Mouse (Mus musculus) megakaryocyte, adult 5-6 weeks (primary cell): ENCODE measurements around the gene Cyp2s1. TPM values are rescaled to one million over a fixed set of nuclear protein-coding genes. Genes with fewer than 3 reads are reported as not detected.

Experiments used
- ATAC-seq: 2 replicates; pipeline ENCODE4 v1.8.0; 2016; ENCODE audit warnings: mild to moderate bottlenecking, inconsistent platforms; ENCODE audit not compliant: poor library complexity, severe bottlenecking
- total RNA-seq, 2 experiments: library from RNA; stranded (forward) in 1 of 2; stranded (reverse) in 1 of 2; fragments of 153-499, 151-499 nt in 1 of 2; fragments of 221-1000, 200-1000 nt in 1 of 2; gene quantifications; 2 replicates each; pipeline versions ENCODE4 v1.2.3 to v1.2.4; 2015 to 2017

The Cyp2s1 gene
- total RNA-seq (2015) (0.21 TPM in 1 of 2 replicates, not detected in the other), total RNA-seq (2017) (not detected in 2 replicates)

DNA sequence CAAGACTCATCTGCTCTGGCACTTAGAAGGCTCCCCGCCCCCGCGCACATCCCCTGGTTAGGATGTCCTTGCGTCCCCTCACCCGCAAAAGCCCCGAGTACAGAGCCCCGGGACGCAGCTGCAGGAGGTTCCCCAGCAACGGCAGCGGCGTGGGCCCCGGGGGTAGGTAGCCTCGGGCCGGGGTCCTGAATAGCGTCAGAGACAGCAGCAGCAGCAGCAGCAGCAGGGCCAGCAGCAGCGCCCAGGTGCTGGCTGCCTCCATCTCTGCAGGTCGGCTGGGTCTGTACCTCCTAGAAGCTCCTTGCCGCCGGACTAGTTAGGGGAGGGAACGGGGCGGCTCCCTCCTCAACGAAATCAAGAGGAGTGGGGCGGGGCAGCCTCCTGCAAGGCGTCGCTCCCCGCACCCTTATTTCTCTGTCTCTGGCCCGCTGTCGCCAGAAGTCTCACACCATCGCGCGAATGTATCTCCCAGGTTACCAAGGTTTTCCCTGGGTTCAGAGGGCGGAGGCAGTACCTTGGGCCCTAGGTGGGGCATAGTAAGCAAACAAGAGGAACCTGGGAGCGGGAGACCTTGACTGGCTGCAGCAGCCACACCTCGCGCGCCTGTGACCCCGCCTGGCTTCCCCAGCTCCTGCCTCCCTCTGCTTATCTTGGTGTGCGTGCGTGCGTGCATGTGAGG lies at the start of gene Cyp2s1:
Gene Cyp2s1, minus strand, starts transcription at position 673 of the 679 bp plus-strand sequence.
- 0 out of 2 replicates have a peak, but pooled peaks have one; percentile 39 for ATAC-seq

DNA sequence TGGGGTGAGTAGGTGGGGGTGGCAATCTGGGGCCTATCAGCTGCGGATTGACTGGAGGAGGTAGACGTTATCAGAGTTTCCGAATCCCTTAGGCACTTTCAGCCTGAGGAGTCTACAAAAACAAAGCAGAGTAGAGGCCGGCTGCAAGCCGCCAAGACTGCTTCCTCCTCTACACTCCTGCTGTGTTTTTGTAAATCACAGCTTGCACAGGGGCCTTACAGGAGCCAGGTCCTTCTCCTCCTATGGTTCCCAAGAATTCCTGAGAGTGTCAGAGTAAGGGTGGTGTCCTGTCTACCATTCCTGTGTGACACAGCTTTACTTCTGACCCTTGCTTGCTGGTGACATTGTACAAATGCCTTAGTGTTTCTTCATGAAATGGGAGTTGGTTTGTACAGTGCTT lies 48.1 kb upstream of the Cyp2s1 start:
- no peak for ATAC-seq

DNA sequence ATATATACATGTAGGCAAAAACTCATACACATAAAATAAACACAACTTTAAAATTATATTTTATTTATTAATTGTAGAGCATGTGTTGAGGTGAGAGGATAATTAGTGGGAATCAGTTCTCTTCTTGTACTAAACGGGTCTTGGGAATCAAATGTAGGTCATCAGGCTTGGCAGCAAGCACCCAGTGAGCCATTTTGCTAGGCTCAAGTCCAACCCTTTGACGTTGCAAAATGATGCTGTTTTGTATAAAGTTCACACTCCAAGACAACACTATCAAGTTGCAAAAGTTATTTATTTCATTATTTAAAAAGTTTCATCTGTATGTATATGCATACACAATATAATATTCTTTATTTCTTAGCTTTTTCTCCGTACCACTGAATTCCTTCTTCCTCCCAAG lies 47.0 kb upstream of the Cyp2s1 start:
- no peak for ATAC-seq

DNA sequence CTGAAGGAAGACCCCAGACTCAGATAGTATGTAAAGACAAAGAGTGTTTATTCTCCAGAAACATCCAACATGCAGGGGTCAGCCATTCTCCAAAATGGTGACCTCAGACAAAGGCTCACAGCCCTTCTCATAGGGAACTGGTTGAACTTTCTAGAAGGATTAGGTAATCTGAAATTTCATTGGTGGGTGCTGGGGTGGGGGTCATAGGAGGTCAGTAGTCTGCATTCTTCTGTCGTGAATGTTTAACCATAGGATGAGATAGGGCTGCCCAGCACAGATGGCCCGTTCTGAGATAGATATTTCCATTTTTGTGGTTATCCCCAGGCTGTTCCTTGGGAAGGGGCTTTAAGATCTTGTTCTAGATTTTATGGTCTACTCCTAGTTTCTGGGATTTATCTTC lies 45.7 kb upstream of the Cyp2s1 start:
- ATAC-seq: no peak

DNA sequence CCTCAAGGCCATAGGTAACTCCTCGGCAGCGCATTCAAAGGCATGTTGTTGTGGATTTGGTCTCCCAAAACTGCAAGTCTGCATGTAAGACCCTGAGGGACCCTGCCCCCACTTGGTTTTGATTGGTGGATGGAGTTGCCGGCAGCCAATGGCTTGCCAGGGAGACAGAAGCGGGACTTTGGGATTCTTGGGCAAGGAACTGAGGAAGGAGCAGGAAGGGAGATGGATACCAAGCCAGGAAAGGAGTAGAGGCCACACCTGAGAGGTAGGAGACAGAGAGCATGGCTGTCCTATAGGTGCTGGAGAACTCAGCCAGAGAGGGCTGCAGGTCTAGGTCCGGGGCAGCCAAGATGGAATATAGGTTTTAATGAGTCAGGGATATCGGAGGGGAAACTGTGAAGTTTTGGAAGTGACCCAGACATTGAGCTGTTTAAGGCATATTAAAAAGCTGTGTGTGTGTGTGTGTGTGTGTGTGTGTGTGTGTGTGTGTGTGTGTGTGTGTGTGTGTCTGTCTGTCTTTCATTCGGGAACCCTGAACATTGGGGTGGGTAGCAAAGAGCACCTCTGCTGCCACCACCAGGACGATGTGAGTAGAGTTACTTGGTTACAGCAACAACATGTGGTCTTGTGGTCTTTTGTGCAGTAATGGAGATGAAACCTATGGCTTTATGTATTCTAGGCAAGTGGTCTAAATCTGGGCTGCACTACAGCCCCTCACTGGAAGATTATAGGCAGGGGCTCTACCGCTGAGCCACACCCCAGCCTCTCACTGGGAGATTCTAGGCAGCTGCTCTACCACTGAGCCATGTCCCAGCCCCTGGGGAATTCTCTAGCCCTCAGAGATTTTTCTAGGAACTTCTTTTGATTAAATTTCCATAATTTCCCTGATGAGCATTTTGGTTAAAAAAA lies 43.5 kb upstream of the Cyp2s1 start:
- no peak for ATAC-seq

DNA sequence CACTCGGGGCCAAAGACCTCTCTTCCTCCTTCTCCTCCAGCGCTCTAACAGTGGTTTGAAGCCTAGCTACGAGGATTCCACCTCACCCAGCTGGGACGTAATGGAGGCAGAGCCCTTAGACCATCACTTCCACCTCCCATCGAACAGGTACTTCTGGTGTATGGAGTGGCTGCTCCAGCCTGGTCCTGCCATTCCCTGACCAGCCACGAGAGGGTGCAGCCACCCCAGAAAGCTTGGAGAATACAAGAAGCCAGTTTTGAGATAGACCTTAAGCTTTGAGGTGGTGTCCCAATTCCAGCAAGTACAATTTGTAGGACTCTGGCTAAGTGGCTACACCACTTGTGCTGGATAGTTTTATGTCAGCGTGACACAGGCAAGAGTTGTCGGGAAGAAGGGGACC lies 38.4 kb upstream of the Cyp2s1 start:
- peak; percentile 71 for ATAC-seq

DNA sequence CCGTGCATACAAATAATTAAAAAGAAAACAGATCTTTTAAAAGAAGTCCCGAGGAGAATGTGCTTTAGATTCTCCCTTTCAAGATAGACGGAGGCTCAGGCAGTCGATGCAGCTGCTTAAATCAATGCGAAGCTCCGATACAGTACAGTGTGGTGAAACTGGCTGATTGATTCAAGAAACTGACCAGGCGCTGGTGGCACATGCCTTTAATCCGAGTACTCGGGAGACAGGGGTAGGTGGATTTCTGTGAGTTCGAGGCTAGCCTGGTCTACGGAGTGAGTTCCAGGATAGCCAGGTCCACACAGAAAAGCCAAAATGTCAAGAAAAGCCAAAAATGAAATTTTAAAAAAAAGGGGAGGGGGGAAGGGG lies 31.7 kb upstream of the Cyp2s1 start:
- ATAC-seq: no peak

DNA sequence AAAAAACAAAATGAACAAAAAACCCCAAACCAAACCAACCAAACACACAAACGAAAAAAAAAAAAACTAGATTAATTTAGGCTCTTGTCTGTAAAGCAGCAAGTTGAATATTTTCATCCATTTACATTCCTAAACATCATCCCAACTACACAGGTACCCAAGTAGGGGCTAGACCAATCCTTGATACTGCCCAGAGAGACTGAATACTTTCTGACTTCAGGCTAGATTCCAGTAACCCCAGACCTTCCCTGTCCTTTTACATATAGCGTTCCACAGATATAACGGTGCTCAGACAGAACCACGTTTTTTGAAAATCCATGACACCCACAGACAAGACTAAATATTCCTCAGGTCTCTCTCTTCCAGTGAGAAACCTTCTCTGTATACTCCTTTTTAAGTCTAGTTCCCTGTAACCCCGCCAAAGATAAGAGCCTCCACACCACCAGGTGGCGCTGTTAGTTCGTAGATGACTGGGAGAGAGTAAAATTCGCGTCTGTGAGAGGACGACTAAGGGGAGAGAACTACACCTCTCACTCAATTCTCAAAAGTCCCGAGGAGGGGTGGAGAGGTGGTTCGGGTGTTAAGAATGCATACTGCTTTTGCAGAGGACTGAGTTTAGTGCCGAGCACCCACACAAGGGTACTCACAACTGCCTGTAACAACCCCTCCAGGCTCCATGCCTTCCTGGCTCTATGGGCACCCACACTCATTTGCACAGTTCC lies 31.2 kb upstream of the Cyp2s1 start:
- peak; percentile 71 for ATAC-seq

DNA sequence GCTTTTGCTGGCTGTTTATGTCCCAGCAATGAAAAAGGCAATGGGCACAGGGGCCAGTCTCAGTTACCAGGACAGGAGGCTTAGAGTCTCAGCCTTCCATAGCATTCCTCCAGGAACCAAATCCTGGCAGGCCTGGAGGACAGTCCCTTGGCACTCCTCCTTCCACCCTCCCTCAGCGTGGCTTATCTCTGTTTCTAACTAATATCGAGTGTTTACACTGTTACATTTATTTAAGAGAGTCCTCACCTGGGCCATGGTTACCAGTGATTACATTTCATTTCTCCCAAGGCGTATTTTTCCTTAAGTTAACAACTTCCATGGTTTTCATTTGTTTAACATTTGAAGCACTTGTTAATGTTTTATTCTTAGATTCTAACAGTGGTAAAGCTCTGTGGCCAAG lies 28.2 kb upstream of the Cyp2s1 start:
- ATAC-seq: no peak

DNA sequence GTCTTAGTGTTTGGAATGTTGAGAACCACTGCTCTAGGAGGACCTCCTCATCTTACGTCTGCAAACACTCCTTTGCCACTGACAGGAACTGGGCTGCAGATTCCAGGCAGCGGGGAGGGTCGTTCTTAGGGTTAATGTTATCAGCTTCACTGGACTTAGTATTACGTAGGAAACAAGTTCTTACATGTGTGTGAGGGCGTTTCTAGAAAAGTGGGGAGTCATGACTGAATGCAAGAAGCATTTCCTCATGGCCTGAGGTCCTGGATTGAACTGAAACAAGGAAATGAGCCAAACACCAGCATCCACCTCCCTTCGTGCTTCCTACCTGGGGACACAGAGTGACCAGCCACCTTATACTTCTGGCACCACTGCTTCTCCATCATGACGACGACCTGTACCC lies 27.7 kb upstream of the Cyp2s1 start:
- ATAC-seq: no peak

DNA sequence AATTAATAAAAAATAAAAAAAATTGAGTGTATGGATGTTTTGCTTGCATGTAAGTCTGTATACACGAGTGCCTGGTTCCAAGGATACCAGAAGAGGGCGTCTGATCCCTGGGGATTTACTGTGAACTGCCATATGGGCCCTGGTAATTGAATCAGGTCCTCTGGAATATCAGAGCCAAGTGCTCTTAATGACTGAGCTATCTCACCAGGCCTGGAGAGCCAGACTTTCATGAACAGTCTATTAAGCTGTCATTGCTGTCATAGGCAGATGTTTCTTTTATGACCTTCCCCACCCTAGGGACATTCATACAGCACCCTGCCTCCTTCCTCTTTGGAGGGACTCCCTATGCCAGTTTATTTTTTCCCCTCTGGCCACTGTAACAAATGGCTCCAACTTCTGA lies 26.8 kb upstream of the Cyp2s1 start:
- ATAC-seq: no peak

DNA sequence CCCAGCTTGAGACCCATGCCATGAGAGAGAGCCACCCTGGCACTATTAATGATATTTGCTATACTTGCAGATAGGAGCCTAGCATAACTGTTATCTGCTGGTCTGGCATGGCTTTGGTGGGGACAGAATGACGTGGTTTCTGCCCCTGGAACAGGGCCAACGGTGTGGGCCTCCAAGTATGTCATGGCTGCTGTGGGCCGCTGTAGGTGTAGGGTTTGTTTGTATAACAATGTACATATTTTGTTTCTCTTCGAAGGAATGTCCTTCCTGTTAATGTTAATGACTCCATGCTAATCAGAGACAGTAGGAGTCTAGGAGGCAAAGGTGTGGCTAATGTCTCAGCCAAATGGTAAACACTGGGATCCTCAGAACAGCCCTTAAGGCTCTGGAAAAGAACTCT lies 24.2 kb upstream of the Cyp2s1 start:
- no peak for ATAC-seq

DNA sequence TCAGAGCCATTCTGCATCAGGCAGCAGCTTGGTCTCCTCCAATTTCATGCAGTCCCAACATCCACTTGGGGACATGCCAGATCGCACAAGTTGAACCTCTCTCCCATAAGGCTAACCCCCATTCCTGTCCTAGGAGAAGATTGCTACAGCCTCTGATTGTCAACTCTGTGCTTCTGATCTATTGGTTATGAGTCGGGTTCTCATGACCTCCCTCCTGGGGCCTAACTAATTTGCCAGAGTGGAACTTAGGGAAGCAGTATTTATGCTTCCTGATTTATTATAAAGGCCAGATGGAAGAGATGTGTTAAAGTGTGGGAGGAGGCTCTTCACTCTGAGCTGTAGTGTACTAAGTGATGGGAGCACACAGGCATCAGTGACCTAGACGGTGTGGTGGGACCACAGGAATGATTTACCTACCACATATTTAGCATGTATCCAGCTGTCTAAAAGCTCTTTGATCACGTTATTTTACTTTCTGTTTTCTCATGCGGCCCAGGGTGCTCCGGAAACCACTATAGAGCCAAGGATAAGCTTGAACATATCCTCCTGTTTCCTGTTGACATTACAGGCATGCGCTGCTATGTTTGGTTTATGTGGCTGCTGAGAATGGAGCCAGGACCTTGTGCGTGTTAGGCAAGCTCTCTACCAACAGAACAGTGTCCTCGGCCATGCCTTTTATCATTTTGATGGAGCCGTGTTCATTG lies 18.6 kb upstream of the Cyp2s1 start:
- 0 out of 2 replicates have a peak, but pooled peaks have one; percentile 21 for ATAC-seq

DNA sequence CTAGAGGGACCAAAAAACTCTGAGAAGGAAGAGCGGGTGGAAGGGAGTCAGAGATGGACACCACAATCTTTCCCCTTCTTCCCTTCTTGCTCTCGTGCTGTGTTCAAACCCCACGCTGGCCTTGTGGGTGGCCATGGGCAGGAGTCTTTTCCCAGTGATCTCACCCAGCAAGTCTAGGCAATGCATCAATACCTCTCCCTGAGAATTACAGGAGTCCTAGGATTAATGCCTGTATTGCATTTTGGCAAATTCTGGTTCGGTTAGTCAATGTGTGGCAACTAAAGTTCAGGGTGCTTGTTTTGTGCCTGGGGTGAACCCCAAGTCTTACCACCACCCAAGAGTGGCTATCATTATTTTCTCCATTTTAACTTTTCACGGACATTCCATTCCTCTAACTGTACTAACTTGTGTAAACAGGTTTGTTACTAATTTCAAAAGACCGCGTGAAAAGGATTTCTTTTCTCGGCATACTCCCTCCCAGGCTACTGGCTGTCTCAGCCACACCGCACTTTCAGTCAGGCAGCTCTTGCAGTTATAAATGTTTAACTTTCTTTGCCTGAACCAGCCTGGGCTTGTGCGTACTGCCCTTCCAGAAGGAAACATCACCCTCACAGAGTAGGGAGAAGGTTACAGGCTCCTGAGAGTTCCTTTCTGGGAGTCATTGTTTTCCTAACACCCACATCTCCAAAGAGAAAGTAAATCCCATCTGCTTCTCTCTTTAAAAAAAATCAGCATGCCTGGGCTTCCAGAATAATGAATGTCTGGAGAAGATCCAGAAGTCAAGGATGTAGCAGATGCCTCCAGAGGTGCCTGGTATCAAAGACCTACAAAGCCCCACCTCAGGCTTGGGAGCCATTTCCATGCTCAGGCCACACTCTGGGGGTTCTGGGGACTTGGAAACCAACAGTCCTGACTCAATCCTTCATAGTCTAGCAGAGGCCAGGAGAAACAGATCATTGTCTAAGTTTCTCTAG lies 15.1 kb upstream of the Cyp2s1 start:
- no peak for ATAC-seq

DNA sequence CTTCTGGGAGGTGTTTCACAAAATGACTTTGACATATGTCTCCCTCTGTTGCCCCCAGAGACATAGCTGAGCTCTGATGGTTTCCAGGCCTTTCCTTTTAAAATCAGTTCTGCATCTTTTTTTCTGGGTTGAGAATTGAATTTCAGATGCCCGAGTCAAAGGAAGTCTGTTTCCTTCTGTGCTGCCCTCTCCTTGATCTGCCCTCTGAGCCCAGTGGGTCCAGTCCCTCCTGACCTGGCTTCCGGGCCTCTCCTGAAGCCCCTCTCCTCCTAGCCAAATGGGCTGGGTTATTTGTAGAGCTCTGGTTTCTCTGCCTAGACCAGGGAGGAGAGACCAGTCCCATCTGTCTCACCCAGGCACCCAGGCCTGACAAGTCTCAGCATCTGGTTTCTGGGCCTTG lies 13.5 kb upstream of the Cyp2s1 start:
- ATAC-seq: no peak

DNA sequence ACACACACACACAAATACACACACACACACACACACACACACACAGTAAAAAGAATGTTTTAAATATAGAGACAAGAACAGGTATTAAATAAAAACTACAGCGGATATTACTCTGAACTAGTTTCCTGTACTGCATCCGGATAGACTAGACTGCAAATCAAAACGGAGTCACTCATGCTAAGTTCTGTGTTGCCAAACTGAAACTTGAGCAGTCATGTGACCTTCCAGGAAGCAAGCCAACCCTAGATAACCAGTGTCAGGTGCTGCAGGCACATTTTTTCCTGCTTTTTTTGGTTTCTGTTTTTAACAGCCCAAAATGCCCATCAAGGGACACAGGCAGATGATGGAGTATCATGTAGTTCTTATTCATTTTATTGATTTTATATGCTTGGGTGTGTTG lies 10.5 kb upstream of the Cyp2s1 start:
- peak; percentile 38; the same call in 1 of the 2 replicates for ATAC-seq

DNA sequence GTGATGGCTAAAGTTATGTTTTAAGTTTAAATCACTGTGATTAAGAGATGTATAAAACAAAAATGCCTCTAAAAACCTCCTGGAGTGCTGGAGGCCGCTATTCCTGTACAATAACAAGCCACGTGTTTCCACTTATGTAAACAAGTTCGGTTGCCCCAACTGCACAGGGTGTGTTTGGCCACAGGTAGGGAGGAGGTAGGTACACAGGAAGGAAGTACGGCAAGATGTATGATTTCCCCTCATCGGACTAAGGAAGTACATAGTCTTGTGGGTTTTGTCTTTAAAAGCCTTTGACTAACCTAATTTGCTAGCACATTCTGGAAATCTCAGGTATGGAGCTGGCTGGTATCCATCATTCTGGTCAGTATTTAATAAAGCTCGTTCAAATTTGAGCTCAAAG lies 9.3 kb upstream of the Cyp2s1 start:
- ATAC-seq: peak; percentile 64

DNA sequence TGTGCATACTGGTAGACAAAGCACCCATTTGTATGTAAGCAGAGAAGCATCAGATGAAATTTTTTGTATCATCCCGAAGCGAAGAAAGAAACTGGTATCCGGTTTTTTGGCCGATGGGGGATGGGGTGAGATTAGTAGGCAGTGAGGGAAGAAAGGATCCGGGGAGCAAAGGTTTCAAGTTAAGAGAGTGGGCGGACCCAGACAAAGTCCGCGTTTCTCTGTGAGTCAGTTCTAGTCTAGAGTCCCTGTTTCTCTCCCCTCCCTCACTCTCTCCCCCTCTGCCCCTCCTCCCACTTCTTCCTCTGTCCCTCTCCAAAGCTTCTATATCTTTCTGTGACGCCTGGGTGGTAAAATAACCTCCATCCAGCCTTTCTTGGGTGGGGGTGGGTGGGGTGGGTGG lies 8.3 kb upstream of the Cyp2s1 start:
- ATAC-seq: no peak

DNA sequence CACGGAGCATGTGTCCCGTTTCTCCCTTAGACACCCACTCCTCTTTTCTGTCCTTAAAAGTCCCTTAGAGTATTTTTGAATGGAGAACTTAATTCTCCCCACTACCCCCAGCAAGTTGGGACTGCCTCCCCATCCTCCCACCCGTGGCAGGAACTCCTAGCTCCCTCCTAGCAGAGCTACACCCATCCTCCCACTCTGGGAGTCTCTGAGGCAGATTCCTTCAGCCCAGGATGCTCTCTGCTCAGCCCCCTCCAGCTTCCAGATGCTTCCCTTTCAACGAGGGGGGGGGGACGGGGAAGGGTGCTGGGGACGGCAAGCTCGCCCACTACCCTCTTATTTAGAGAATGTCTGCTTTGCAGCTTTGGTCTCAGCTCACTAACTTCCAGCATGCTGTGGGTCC lies 1.1 kb downstream of the Cyp2s1 start:
- ATAC-seq: no peak

DNA sequence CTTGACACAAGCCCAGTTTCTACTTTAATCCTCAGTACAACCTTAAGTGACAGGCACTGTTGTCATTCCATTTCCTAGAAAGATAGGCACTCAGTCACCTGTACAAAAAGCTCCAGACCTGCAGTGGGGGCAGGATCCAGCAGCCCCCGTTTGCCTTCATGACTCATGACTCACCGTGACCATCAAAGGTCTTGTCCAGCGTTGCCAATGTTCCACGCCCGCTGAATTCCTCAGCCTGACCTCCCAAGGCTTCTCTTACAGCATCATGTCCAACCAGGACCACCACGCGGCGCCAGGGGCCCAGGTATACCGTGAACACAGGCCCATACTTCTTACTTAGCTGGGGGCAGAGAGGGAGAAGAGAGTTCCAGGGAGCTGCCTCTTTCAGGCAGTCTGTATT lies 2.0 kb downstream of the Cyp2s1 start:
- no peak for ATAC-seq
